Mouse (Mus musculus) neural tube, embryonic 14.5 days (tissue): ENCODE data around the gene Drd3. TPM values are rescaled to one million over a fixed set of nuclear protein-coding genes. Genes with fewer than 3 reads are reported as not detected.
A peak's percentile ranks its signal among the peaks of the same experiment; 100 is the strongest.

Experiments used
- ATAC-seq: fragments of 200-750 bp; cut with Nextera tagmentation; 2 replicates; pipeline ENCODE4 v1.8.0; 2017; ENCODE audit warnings: low read depth, mild to moderate bottlenecking, moderate TSS enrichment, moderate library complexity
- H3K27ac ChIP-seq: fragments of 300-500 bp; sonication (generic); 2 replicates; pipeline ENCODE4 v1.5.1; 2014; ENCODE audit warnings: low read depth, mild to moderate bottlenecking, control low read depth, low read length, moderate library complexity, mixed read lengths
- H3K27me3 ChIP-seq: fragments of 300-500 bp; sonication (generic); 2 replicates; pipeline ENCODE4 v1.6.1; 2014; ENCODE audit warnings: low read length; ENCODE audit not compliant: control insufficient read depth, insufficient read depth
- H3K36me3 ChIP-seq: fragments of 300-500 bp; sonication (generic); 2 replicates; pipeline ENCODE4 v1.6.1; 2014; ENCODE audit warnings: low read length, mixed read lengths; ENCODE audit not compliant: control insufficient read depth, insufficient read depth
- H3K4me1 ChIP-seq: fragments of 300-500 bp; sonication (generic); 2 replicates; pipeline ENCODE4 v1.6.1; 2014; ENCODE audit warnings: low read length; ENCODE audit not compliant: control insufficient read depth, insufficient read depth
- H3K4me2 ChIP-seq: fragments of 300-500 bp; sonication (generic); 2 replicates; pipeline ENCODE4 v1.6.1; 2014; ENCODE audit warnings: mild to moderate bottlenecking, low read depth, low read length, control low read depth
- H3K4me3 ChIP-seq: fragments of 300-500 bp; sonication (generic); 2 replicates; pipeline ENCODE4 v1.5.1; 2014; ENCODE audit warnings: low read depth, low read length, control low read depth, mixed read lengths
- H3K9ac ChIP-seq: fragments of 300-500 bp; sonication (generic); replicated peaks from 2 replicates; pipeline ENCODE4 v1.6.1; 2014; ENCODE audit warnings: low read depth, mild to moderate bottlenecking, control low read depth, low read length, mixed read lengths
- H3K9me3 ChIP-seq: fragments of 300-500 bp; sonication (generic); 2 replicates; pipeline ENCODE4 v1.6.1; 2016; ENCODE audit warnings: low read length; ENCODE audit not compliant: control insufficient read depth
- WGBS: fragments of 180-500 bp; shearing (Covaris S2); extraction: QIAGEN DNeasy Blood & Tissue Kit; methylation state at CpG from one replicate; pipeline ENCODE4 v1.1.7; 2014; 5-methylcytosine and 5-hydroxymethylcytosine counted together
- polyA plus RNA-seq: library from polyadenylated mRNA; unstranded; fragments of >200 nt; fragmentation: Nextera tagmentation; extraction: Ambion mirVana; gene quantifications from 2 replicates; pipeline ENCODE4 v1.2.1, GENCODE M21; 2014

The Drd3 gene
- not detected in 2 replicates for polyA plus RNA-seq

DNA sequence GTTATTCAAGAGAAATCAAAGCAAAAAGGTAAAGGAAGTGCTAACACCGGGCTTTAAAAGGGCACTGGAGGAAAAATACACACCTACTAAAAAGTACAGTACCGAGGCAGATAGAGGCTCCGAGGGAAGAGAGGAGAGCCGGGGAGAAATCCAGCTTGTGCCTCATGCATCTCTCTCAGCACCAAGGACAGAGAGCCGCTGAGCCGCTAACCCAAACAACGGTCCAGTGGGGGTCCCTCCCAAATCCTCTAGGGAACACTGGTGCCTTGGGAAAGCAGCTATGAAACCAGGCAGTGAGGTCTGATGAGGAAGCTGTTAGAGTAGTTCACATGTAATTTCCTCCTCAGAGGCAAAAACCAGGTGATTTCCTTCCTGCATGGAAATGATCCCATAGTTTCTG, at the start of gene Drd3:
TSS of gene Drd3 (plus strand) at position 276 of the 400 bp plus-strand sequence.
- no peak within 1 kb of the TSS for H3K4me2 ChIP-seq
- H3K4me3 ChIP-seq: no peak within 1 kb of the TSS
- no peaks in the 10 kb centered on the region for H3K36me3 ChIP-seq
- no peak for ATAC-seq
- no peak within 1 kb of the TSS for H3K9ac ChIP-seq
- WGBS: 26% methylated on average over 7 of the region's 7 CpGs
- no peaks in the 10 kb centered on the region for H3K4me1 ChIP-seq
- no peak within 1 kb of the TSS for H3K27ac ChIP-seq
- no peaks in the 10 kb centered on the region for H3K9me3 ChIP-seq
- H3K27me3 ChIP-seq: no peaks in the 10 kb centered on the region

DNA sequence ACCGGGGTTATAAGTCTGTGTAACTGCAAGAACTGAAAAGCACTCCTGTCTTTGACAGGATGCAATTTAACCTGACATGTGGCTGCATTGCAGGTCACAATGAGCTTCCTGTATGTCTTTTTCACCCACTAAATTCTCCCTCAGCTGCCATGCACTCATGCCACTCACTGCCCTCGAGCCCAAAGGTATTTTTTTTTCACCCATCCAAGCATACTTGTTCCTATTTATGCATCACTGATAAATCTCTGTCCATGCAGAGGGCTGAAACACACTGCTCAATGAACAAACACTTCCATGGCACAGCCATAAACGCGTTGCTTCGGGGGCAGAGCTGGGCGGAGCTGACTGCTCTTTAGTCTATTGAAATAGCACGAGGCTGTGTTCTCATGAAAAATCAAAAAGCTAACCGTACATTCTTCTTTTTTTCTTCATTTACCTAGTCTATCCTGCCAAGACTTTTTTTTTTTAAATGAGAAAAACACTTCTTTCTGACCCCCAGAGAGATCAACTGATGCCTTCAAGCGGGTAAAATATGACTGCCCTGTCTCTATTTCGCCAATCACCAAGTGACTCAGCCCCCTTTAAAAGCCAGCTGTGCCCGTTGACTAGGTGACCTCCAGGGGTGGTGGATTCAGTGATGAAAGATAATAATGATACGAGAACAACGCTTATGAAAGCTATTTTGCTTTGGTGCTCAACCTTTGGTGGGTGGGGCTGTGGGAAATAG, 45.3 kb upstream of the Drd3 start:
- no peaks in the 10 kb centered on the region for H3K27me3 ChIP-seq
- H3K9me3 ChIP-seq: no peaks in the 10 kb centered on the region
- peak overlapping the region; percentile 52; the same call in 1 of the 2 replicates for H3K27ac ChIP-seq
- H3K4me3 ChIP-seq: peak overlapping the region; percentile 6
- WGBS: 30% methylated on average over 13 of the region's 13 CpGs
- no peaks in the 10 kb centered on the region for H3K36me3 ChIP-seq
- H3K9ac ChIP-seq: no peak overlapping the region
- 0 out of 2 replicates have a peak, but pooled peaks cover 2% of the 10 kb centered on the region for H3K4me1 ChIP-seq
- H3K4me2 ChIP-seq: peak overlapping the region; percentile 40
- ATAC-seq: peak; percentile 66

DNA sequence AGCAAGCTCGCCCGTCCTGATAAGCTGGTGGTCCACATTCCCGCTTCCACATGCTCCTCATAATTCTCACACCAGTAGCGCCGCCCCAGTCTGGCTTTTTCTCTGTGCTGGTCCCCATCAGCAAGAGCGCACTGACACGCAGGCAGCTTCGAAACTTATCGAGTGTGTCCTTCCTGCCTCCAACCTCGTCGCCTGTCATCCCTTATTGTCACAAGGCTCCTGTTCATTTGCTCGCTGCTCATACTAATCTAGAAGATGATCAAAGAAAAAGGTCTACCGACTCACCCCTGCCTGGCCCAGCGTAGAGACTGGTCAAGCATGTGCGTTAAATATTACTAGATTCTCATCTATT, 44.8 kb upstream of the Drd3 start:
- peak; percentile 83 for ATAC-seq
- Histone ChIP-seq H3K36me3 (no peaks in the 10 kb centered on the region), H3K4me3 (peak overlapping the region; percentile 6), H3K4me2 (peak overlapping the region; percentile 40), H3K27ac (peak overlapping the region; percentile 52; the same call in 1 of the 2 replicates), H3K4me1 (0 out of 2 replicates have a peak, but pooled peaks cover 2% of the 10 kb centered on the region), H3K9ac (no peak overlapping the region), H3K27me3 (no peaks in the 10 kb centered on the region), H3K9me3 (no peaks in the 10 kb centered on the region)
- 49% methylated on average over 15 of the region's 15 CpGs for WGBS

DNA sequence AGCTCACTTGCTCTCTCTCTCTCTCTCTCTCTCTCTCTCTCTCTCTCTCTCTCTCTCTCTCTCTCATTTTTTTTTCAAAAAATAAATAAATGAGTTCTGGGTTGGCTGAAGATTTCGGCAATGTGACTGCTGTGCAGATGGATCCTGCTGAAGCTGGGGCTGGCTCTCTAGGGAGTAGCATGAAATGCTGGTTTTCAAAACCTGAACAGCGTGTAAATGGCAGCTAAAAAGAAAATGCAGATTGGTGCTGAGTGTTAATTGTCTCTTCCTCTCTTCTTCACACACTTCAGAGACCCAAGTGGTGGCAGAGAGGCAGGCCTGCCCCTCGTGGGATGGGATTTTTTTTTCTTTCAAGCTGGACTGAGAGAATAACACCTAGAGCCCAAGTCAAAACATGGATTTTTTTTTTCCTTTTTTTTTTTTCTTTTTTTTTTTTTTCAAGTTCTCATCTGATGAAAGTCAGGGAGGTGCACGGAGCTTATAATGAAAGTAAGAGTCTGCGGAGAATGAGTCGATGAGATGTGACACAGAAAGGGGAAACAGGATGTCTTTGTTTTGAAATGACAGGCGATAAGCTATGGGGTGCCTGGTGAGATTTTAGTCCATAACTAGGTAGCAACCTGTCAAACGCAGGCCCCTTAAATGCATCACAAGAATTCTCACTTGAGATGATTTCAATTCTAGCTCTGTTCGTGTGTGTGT, 44.2 kb upstream of the Drd3 start:
- ATAC-seq: peak; percentile 41; the same call in 1 of the 2 replicates
- 37% methylated on average over 9 of the region's 9 CpGs for WGBS
- 0 out of 2 replicates have a peak, but pooled peaks cover 2% of the 10 kb centered on the region for H3K4me1 ChIP-seq
- H3K4me2 ChIP-seq: peak overlapping the region; percentile 40
- H3K36me3 ChIP-seq: no peaks in the 10 kb centered on the region
- no peaks in the 10 kb centered on the region for H3K9me3 ChIP-seq
- H3K27me3 ChIP-seq: no peaks in the 10 kb centered on the region
- peak overlapping the region; percentile 52; the same call in 1 of the 2 replicates for H3K27ac ChIP-seq
- no peak overlapping the region for H3K9ac ChIP-seq
- peak overlapping the region; percentile 6; the same call in 1 of the 2 replicates for H3K4me3 ChIP-seq

DNA sequence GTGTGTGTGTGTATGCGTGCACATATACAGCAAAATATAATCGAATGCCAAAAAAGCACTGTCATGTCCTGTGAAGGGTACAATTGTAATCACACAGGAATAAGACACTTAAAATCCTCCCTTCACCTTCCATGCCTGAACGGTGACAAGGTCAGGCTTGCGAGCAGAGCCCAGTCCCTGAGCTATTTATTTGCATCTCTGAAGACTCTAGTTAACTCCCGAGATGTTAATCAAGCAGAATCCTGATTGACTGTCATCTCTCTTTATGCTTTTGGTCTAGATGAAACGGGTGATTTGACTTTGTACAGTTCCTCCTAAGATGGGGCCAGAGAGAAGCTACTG, 43.7 kb upstream of the Drd3 start:
- no peak overlapping the region for H3K4me2 ChIP-seq
- no peaks in the 10 kb centered on the region for H3K27me3 ChIP-seq
- H3K4me3 ChIP-seq: no peak overlapping the region
- H3K36me3 ChIP-seq: no peaks in the 10 kb centered on the region
- ATAC-seq: 0 out of 2 replicates have a peak, but pooled peaks have one; percentile 13
- no peaks in the 10 kb centered on the region for H3K9me3 ChIP-seq
- peak overlapping the region; percentile 52; the same call in 1 of the 2 replicates for H3K27ac ChIP-seq
- 0 out of 2 replicates have a peak, but pooled peaks cover 2% of the 10 kb centered on the region for H3K4me1 ChIP-seq
- no peak overlapping the region for H3K9ac ChIP-seq
- 53% methylated on average over 6 of the region's 6 CpGs for WGBS

DNA sequence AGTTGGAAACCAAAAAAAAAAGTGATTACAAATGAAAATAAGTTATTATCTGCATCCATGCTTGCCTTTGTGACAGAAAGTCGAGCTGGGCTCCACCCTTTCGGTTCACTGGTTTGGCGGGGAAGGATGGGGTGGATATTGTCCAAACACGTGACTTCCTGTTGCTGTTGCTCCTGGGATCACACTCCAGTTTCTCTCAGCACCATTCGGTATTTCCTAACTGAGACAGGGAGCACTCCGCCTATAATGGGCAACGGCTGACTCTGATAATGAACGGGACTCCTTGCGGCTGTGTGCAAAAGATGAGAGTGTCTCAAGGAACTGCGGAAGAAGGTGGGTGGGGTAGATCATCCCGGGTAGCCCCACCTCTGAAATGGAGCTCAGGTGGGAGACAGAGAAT, 43.2 kb upstream of the Drd3 start:
- ATAC-seq: no peak
- Histone ChIP-seq H3K9ac (no peak overlapping the region), H3K9me3 (no peaks in the 10 kb centered on the region), H3K27ac (no peak overlapping the region), H3K4me1 (0 out of 2 replicates have a peak, but pooled peaks cover 2% of the 10 kb centered on the region), H3K4me2 (no peak overlapping the region), H3K27me3 (no peaks in the 10 kb centered on the region), H3K36me3 (no peaks in the 10 kb centered on the region), H3K4me3 (no peak overlapping the region)
- WGBS: 92% methylated on average over 11 of the region's 11 CpGs

DNA sequence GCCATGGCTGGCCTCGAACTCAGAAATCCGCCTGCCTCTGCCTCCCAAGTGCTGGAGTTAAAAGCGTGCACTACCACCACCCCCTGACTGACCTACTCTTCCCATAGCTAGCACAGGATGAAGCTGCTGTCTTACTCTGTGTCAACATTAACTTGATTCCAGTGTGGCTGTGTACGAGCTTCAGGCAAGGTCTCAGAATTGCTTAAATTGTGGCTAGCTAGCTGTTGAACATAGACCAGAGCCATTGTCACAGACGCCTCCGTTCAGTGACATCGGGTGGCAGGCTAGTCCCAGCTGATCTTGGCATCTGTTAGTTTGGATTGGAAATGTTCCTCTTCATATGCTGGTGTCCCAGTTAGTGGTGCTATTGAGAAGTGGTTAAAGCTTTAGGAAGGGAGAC, 42.5 kb upstream of the Drd3 start:
- 94% methylated on average over 7 of the region's 7 CpGs for WGBS
- no peak for ATAC-seq
- Histone ChIP-seq H3K9me3 (no peaks in the 10 kb centered on the region), H3K27me3 (no peaks in the 10 kb centered on the region), H3K27ac (no peak overlapping the region), H3K36me3 (no peaks in the 10 kb centered on the region), H3K4me2 (no peak overlapping the region), H3K4me1 (0 out of 2 replicates have a peak, but pooled peaks cover 2% of the 10 kb centered on the region), H3K9ac (no peak overlapping the region), H3K4me3 (no peak overlapping the region)

DNA sequence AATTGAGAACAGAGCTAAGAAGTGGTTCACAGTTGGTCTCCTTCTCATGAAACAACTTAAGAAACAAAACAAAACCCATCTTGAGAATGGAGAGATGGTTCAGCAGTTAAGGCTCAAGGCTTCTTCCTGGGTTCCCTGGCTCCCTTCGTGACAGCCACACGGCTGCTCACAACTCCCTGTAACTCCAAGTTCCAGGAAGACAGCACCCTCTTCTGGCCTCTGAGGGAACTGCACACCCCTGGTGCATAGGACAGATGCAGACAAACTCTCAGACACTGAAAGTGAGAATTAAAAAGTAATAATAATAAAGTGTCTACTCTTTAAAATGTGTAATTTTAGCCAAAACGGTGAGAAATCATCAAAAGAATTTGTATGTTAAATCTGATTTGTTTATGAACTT, 29.4 kb upstream of the Drd3 start:
- Histone ChIP-seq H3K27me3 (no peaks in the 10 kb centered on the region), H3K9ac (no peak overlapping the region), H3K4me3 (no peak overlapping the region), H3K4me1 (no peaks in the 10 kb centered on the region), H3K27ac (no peak overlapping the region), H3K36me3 (no peaks in the 10 kb centered on the region), H3K4me2 (no peak overlapping the region), H3K9me3 (no peaks in the 10 kb centered on the region)
- no peak for ATAC-seq
- 62% methylated on average over 3 of the region's 3 CpGs for WGBS
